Mouse (Mus musculus): Measurements from ENCODE around the gene Cnrip1. TPM values are rescaled to one million over a fixed set of nuclear protein-coding genes. Genes with fewer than 3 reads are reported as not detected.

Gene Cnrip1
- 104 TPM for polyA plus RNA-seq (2015; fragmentation: Illumina TruSeq; extraction: RNeasy Lipid Tissue Mini Kit (QIAGEN cat#74804); ENCODE audit: low read depth, low replicate concordance)

DNA sequence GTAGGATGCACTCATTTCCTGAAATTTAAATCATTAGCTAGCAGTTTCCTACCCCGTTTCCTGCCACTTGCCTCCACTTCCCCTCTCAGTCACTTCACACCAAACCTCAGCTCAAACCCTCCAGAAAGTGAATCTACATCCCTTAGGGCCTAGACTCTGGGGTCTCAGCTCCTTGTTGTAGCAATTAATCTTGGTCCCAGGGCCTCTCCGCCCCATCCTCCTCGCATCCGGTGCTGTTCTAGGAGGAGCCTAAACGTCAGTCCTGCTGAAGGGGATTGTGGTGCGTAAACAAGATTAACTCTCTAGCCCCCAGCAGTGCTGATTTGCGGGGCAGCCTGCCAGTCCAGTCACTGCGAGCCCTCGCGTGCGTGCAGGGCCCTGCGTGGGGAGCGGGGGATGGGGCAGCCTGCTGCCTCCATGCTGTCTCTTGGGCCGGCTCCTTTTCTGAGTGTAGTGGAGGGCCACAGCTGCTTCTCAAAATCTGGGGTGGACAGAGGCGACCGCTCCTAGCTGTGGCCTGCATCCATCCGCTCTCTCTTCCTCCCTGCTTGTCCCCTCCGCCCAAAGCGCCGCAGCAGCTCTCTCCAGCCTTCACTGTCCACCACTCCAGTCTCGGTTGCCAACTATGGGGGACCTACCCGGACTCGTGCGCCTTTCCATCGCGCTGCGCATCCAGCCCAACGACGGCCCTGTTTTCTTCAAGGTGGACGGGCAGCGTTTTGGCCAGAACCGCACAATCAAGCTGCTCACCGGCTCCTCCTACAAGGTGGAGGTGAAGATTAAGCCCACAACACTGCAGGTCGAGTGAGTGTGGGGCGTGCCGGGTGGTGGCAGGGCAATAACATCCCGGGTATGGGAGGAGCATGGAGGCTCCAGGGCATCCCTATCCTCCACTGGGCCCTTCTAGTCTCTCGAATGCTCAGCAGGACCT, at the start of gene Cnrip1, which contains the start of gene Plek:
Cnrip1 (plus strand) TSS at position 42 of the 931 bp plus-strand sequence.
Plek (minus strand) TSS at position 837 of the 931 bp plus-strand sequence.

Other genes starting within 250 kb of the Cnrip1 start
- 0.57 TPM for gene Fbxo48, start 100.2 kb upstream of the Cnrip1 start, polyA plus RNA-seq (2015; fragmentation: Illumina TruSeq; extraction: RNeasy Lipid Tissue Mini Kit (QIAGEN cat#74804); ENCODE audit: low read depth, low replicate concordance)
- 9.2 TPM for gene Plek, start 795 bp downstream of the Cnrip1 start, polyA plus RNA-seq (2015; fragmentation: Illumina TruSeq; extraction: RNeasy Lipid Tissue Mini Kit (QIAGEN cat#74804); ENCODE audit: low read depth, low replicate concordance)
- 824 TPM for gene Ppp3r1, start 107.7 kb downstream of the Cnrip1 start, polyA plus RNA-seq (2015; fragmentation: Illumina TruSeq; extraction: RNeasy Lipid Tissue Mini Kit (QIAGEN cat#74804); ENCODE audit: low read depth, low replicate concordance)
- gene Wdr92, start 130.5 kb downstream of the Cnrip1 start, polyA plus RNA-seq (2015; fragmentation: Illumina TruSeq; extraction: RNeasy Lipid Tissue Mini Kit (QIAGEN cat#74804); ENCODE audit: low read depth, low replicate concordance): 12.6 TPM
- gene Pno1, start 160.0 kb downstream of the Cnrip1 start, polyA plus RNA-seq (2015; fragmentation: Illumina TruSeq; extraction: RNeasy Lipid Tissue Mini Kit (QIAGEN cat#74804); ENCODE audit: low read depth, low replicate concordance): 45.6 TPM
- 126 TPM for gene C1d, start 206.0 kb downstream of the Cnrip1 start, polyA plus RNA-seq (2015; fragmentation: Illumina TruSeq; extraction: RNeasy Lipid Tissue Mini Kit (QIAGEN cat#74804); ENCODE audit: low read depth, low replicate concordance)

All from brain, adult 10 weeks (tissue).